Mouse (Mus musculus) lung, embryonic 16.5 days (tissue): ENCODE data around the gene Zfp579. TPM values are rescaled to one million over a fixed set of nuclear protein-coding genes. Genes with fewer than 3 reads are reported as not detected.

Source experiments
- ATAC-seq: fragments of 200-750 bp; cut with Nextera tagmentation; 2 replicates; pipeline ENCODE4 v1.8.0; 2017; ENCODE audit warnings: low read depth, mild to moderate bottlenecking, moderate library complexity
- H3K27ac ChIP-seq: fragments of 300-500 bp; sonication (generic); 2 replicates; pipeline ENCODE4 v1.5.1; 2014; ENCODE audit warnings: mild to moderate bottlenecking, control low read depth, low read length
- H3K27me3 ChIP-seq: fragments of 300-500 bp; sonication (generic); 2 replicates; pipeline ENCODE4 v1.6.1; 2014; ENCODE audit warnings: low read depth, low read length, mixed read lengths; ENCODE audit not compliant: control insufficient read depth, insufficient read depth
- H3K36me3 ChIP-seq: fragments of 300-500 bp; sonication (generic); 2 replicates; pipeline ENCODE4 v1.6.1; 2014; ENCODE audit warnings: low read length; ENCODE audit not compliant: control insufficient read depth, insufficient read depth
- H3K4me1 ChIP-seq: fragments of 300-500 bp; sonication (generic); replicated peaks from 2 replicates; pipeline ENCODE4 v1.6.1; 2014; ENCODE audit warnings: low read length, mixed read lengths; ENCODE audit not compliant: control insufficient read depth, insufficient read depth
- H3K4me2 ChIP-seq: fragments of 300-500 bp; sonication (generic); 2 replicates; pipeline ENCODE4 v1.6.1; 2014; ENCODE audit warnings: low read depth, low read length, control low read depth
- H3K4me3 ChIP-seq: fragments of 300-500 bp; sonication (generic); 2 replicates; pipeline ENCODE4 v1.5.1; 2014; ENCODE audit warnings: mild to moderate bottlenecking, low read length, control low read depth
- H3K9ac ChIP-seq: fragments of 300-500 bp; sonication (generic); 2 replicates; pipeline ENCODE4 v1.6.1; 2014; ENCODE audit warnings: low read length, control low read depth
- H3K9me3 ChIP-seq: fragments of 300-500 bp; sonication (generic); 2 replicates; pipeline ENCODE4 v1.6.1; 2016; ENCODE audit warnings: low read length; ENCODE audit not compliant: control insufficient read depth
- WGBS: fragments of 180-500 bp; shearing (Covaris S2); extraction: QIAGEN DNeasy Blood & Tissue Kit; methylation state at CpG from one replicate; pipeline ENCODE4 v1.1.7; 2014; 5-methylcytosine and 5-hydroxymethylcytosine counted together
- polyA plus RNA-seq: library from polyadenylated mRNA; unstranded; fragments of >200 nt; fragmentation: Nextera tagmentation; extraction: Ambion mirVana; gene quantifications from 2 replicates; pipeline ENCODE4 v1.2.1, GENCODE M21; 2015

Zfp579 gene
- polyA plus RNA-seq, 1 experiment from 2014 or later = 32.3 TPM

DNA sequence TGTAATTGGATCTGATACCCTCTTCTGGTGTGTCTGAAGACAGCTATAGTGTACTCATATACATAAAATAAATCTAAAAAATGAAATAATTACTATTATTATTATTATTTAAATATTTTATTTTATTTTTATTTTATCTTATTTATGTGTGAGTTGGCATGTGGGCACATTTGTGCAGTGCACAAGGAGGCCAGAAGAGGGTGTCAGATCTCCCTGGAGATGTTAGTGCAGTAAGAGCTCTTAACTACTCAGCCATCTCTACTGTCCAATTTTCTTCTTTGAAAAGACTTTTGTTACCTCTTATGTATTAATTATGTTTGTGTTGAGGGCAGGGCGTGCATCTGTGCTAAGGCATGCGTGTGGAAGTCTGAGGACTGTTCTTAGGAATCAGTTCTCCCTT lies 3.9 kb upstream of the Zfp579 start:
- no peak overlapping the region for H3K27ac ChIP-seq
- WGBS = 58% methylated on average over 2 of the region's 2 CpGs

DNA sequence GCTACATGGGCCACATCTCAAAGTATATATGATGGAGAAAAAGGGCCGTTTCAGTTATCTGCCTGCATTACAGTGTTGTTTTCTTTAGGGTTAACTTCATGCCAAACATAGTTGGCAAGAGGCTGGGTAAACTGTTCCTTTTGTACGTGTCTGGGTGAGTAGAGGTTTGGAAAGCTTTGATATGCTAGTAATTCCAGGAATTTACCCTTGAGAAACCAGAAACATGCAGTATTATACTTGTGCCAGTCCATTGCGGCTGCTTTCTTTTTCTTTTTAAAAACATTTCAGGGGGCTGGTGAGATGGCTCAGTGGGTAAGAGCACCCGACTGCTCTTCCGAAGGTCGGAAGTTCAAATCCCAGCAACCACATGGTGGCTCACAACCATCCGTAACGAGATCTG lies 976 bp upstream of the Zfp579 start:
- H3K9ac ChIP-seq = no peak overlapping the region; the same call in 1 of the 2 replicates

More for the DNA sequence above, 3.9 kb upstream of the Zfp579 start:
- Histone ChIP-seq H3K27me3 (no peaks in the 10 kb centered on the region), H3K4me2 (no peak overlapping the region), H3K4me3 (no peak overlapping the region), H3K36me3 (no peaks in the 10 kb centered on the region), H3K9ac (no peak overlapping the region), H3K9me3 (no peaks in the 10 kb centered on the region), H3K4me1 (peaks cover 10% of the 10 kb centered on the region; the same call in 1 of the 2 replicates)
- ATAC-seq = no peak

DNA sequence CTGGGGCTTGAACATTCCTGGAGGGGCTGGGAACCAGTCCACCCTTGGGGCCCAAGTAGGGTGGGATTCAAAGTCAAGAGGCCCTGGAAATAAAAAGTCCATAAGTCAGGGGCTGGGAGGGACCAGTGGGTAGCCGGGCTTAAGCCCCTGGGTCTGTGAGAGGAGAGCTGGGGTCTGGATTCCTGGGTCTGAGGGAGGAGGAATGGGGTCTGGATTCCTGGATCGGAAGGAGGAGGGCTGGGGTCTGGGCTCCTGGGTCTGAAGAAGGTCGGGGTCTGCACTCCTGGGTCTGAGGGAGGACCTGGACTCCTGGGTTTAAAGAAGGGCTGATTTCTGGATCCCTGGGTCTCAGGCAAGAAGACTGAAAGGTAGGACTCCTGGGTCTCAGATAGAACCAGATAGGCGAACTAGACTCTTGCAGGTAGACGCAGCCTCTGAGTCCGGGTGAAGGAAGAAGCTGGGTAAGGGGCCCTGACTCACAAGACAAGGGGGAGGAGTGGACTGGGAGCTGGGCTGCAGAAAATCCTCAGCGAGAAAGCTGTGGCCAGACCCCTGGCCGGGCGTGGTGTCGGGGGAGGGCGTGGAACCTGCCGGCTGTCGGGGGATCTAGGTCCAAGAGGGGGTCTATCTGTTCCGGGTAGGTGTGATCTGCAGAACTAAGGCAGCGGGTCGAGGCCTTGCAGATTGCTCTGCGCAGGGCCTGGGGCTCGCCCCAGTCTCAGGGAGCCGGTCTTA lies 523 bp downstream of the Zfp579 start:
- WGBS = 6% methylated on average over 18 of the region's 19 CpGs
- Histone ChIP-seq H3K9me3 (0 out of 2 replicates have a peak, but pooled peaks cover 2% of the 10 kb centered on the region), H3K9ac (peak overlapping the region; percentile 79), H3K4me3 (peak overlapping the region; percentile 80), H3K27me3 (no peaks in the 10 kb centered on the region; the same call in 1 of the 2 replicates), H3K4me2 (peak overlapping the region; percentile 60), H3K36me3 (peaks cover 21% of the 10 kb centered on the region), H3K27ac (peak overlapping the region; percentile 40), H3K4me1 (peaks cover 16% of the 10 kb centered on the region; the same call in 1 of the 2 replicates)
- ATAC-seq = peak; percentile 46

More for the DNA sequence above, 976 bp upstream of the Zfp579 start:
- peak overlapping the region; percentile 60 for H3K4me2 ChIP-seq
- H3K27me3 ChIP-seq = no peaks in the 10 kb centered on the region; the same call in 1 of the 2 replicates
- H3K27ac ChIP-seq = no peak overlapping the region; the same call in 1 of the 2 replicates
- H3K9me3 ChIP-seq = 0 out of 2 replicates have a peak, but pooled peaks cover 2% of the 10 kb centered on the region
- peaks cover 16% of the 10 kb centered on the region for H3K36me3 ChIP-seq
- 42% methylated on average over 6 of the region's 8 CpGs for WGBS
- H3K4me1 ChIP-seq = peaks cover 16% of the 10 kb centered on the region; the same call in 1 of the 2 replicates
- peak overlapping the region; percentile 80 for H3K4me3 ChIP-seq
- peak; percentile 15; the same call in 1 of the 2 replicates for ATAC-seq

DNA sequence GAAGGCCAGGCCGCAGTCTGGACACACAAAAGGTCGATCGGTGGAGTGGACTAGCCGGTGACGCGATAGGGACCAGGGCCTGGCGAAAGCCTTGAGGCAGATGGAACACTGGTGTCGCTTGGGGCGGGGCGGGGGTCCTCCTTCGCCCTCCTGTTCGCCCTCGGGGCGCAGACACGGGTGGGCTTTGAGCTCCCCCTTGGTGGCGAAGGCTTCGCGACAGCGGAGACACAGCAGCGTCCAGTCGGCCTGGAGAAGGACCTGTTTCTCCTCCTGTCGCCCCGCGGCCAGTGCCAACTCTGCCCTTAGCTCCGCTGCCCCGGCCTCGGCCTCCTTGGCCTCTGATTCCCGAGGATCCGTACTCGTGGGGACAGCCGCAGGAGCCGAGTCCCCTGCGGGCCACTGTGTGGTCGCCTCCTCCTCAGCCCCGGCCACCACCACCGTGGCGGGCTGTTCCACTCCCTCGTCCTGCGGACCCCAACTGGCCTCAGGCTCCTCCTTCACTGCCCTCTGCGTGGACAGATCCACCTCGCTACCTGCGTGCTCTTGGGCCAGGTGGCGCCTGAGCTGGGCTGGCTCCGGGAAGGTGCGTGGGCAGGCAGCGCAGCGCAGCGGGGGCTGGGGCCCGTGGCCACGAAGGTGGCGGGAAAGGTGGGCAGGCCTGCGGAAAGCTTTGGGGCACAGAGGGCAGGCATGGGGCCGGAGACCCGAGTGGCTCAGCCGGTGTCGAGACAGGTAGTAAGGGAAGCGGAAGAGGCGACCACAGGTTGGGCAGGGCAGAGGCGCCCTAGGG lies 1.8 kb downstream of the Zfp579 start:
- Histone ChIP-seq H3K4me1 (peaks cover 16% of the 10 kb centered on the region; the same call in 1 of the 2 replicates), H3K27me3 (no peaks in the 10 kb centered on the region; the same call in 1 of the 2 replicates), H3K9ac (0 out of 2 replicates have a peak overlapping the region, but pooled peaks have one; percentile 79), H3K4me3 (no peak overlapping the region), H3K27ac (no peak overlapping the region), H3K9me3 (0 out of 2 replicates have a peak, but pooled peaks cover 2% of the 10 kb centered on the region), H3K4me2 (peak overlapping the region; percentile 60; the same call in 1 of the 2 replicates), H3K36me3 (peaks cover 21% of the 10 kb centered on the region)
- 55% methylated on average over 57 of the region's 59 CpGs for WGBS
- no peak for ATAC-seq

DNA sequence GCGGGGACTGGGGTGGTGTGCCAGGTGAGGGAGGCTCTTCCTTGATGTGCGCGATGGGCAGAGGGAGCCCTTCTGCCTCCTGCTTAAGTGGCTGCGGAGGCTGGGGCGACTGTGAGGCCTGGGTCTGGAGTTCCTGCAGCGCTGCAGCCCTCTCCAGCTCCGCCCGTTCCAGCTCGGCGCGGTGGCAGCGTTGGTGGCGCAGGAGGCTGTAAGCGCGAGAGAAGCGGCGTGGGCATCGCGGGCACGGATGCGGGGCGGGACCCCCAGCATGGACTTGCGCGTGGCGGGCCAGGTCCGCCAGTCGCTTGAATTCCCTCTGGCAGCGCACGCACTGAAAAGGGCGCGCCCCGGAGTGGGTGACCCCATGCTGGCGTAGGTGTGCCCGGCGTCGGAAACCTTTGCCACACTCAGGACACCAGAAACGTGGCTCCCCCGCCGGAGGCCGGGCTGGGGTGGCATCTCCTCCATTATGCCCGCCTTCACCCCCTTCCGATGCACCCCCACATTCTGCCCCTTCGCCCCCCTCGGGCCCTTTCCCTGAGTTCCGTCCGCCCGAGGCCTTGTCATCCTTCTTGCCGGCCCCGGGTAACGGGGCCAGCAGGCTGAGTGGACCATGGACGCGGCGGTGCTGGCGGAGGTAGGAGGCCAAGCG lies 2.5 kb downstream of the Zfp579 start:
- H3K4me2 ChIP-seq = no peak overlapping the region
- H3K4me1 ChIP-seq = peaks cover 16% of the 10 kb centered on the region; the same call in 1 of the 2 replicates
- no peaks in the 10 kb centered on the region; the same call in 1 of the 2 replicates for H3K27me3 ChIP-seq
- peaks cover 21% of the 10 kb centered on the region for H3K36me3 ChIP-seq
- no peak for ATAC-seq
- 0 out of 2 replicates have a peak, but pooled peaks cover 2% of the 10 kb centered on the region for H3K9me3 ChIP-seq
- no peak overlapping the region for H3K9ac ChIP-seq
- H3K27ac ChIP-seq = no peak overlapping the region
- 56% methylated on average over 55 of the region's 55 CpGs for WGBS
- H3K4me3 ChIP-seq = no peak overlapping the region

DNA sequence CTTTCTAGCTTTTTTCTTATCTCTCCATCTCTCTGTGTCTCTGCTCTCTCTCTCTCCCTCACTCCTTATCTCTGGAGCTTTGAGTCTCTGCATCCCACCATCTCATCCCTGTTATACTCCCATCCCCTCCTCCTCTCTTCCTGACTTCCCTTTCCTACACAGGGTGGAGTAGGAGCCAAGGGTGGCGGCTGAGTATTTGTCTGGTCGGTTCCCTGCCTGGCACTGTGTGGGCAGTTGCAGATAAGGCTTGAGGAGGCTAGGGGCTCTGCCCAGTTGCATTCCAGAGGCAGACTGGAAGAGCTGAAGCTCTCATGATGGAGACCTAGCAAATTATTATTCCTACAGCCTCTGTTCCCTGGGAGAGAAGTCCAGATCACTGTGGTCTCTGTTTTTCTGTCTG lies 7.7 kb downstream of the Zfp579 start:
- Histone ChIP-seq H3K4me2 (no peak overlapping the region), H3K27me3 (no peaks in the 10 kb centered on the region), H3K4me1 (no peaks in the 10 kb centered on the region), H3K27ac (no peak overlapping the region), H3K4me3 (no peak overlapping the region), H3K36me3 (peaks cover 13% of the 10 kb centered on the region), H3K9me3 (no peaks in the 10 kb centered on the region), H3K9ac (no peak overlapping the region)
- 0 out of 2 replicates have a peak, but pooled peaks have one; percentile 45 for ATAC-seq
- WGBS = 17% methylated on average over 2 of the region's 2 CpGs

DNA sequence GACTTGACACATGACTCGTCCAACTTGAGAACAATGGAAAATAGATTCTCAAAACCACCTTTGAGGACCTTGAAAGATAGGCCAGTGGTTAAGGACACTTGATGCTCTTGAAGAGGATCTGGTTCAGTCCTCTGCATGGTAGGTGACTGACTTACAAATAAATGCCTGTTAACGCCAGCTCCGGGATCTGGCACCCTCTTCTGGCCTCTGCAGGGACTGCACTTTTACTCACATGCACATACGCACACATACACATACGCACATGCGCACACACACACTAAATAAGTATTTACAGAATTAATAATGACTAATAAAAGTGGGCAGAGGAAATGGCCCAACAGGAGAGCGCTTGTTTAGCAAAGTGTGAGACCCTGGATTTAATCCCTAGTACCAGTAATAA lies 19.1 kb downstream of the Zfp579 start:
- no peak overlapping the region for H3K4me3 ChIP-seq
- 89% methylated on average over 7 of the region's 7 CpGs for WGBS
- H3K4me2 ChIP-seq = no peak overlapping the region
- no peak overlapping the region for H3K27ac ChIP-seq
- H3K36me3 ChIP-seq = no peaks in the 10 kb centered on the region
- ATAC-seq = no peak
- no peak overlapping the region for H3K9ac ChIP-seq
- peaks cover 3% of the 10 kb centered on the region; the same call in 1 of the 2 replicates for H3K4me1 ChIP-seq
- no peaks in the 10 kb centered on the region for H3K27me3 ChIP-seq
- H3K9me3 ChIP-seq = no peaks in the 10 kb centered on the region

DNA sequence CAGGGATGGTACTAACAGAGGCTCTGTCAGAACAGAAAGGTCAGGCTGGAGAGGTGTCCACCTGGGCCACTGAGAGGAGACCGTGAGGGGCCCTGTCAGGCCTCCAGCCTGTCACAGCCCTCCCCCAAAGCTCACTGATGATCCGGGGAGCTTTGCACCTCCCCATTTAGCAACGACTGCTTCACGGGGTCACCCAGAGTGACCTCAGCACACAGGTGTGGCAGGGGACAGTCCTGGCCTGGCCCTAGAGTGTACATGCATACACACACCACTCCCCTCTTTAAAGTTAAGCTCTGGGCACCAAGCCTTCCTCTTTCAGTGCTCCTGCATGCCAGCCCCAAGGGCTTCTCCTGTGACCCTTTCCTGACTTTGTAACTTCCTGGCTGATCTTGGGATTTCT lies 20.5 kb downstream of the Zfp579 start:
- ATAC-seq = no peak
- Histone ChIP-seq H3K27me3 (no peaks in the 10 kb centered on the region), H3K36me3 (no peaks in the 10 kb centered on the region), H3K4me3 (no peak overlapping the region), H3K4me1 (peaks cover 3% of the 10 kb centered on the region; the same call in 1 of the 2 replicates), H3K27ac (no peak overlapping the region), H3K9ac (no peak overlapping the region), H3K4me2 (no peak overlapping the region), H3K9me3 (no peaks in the 10 kb centered on the region)
- WGBS = 39% methylated on average over 4 of the region's 4 CpGs
